Mouse (Mus musculus) megakaryocyte, embryonic 14.5 days (primary cell): ENCODE results near the gene Rpl22l1.

Source experiments
- FLI1 ChIP-seq: IDR thresholded peaks from 2 replicates; pipeline ENCODE4 v1.6.1; 2012; ENCODE audit warnings: low read length, inconsistent platforms, mixed read lengths
- GATA1 ChIP-seq: IDR thresholded peaks from 3 replicates; pipeline ENCODE4 v1.6.1; 2012; ENCODE audit warnings: mixed read lengths, low read length, inconsistent platforms, borderline replicate concordance

GRCm38 (mm10) chr3:28776491-28776890 is 28.7 kb upstream of the Rpl22l1 start:
- no peak for TF ChIP-seq GATA1
- no peak for TF ChIP-seq FLI1
